Comparison of ENCODE assay signal across 9 mouse cellular contexts in genomic region chr1:167689262-167690137, GRCm38 (mm10). TPM values are rescaled to one million over a fixed set of nuclear protein-coding genes. Genes with fewer than 3 reads are reported as not detected.
DNase-seq lines count a peak whose midpoint lies in the region; ATAC-seq lines count a peak whose summit lies in the region.
"Had no signal": no experiment of that assay in that cellular context is flagged by ENCODE, and none has a peak within 500 bp of the region (broad histone marks: within the 10 kb centered on the region; RNA-seq: fewer than 3 reads in every experiment).

No protein-coding gene starts in this region.

- H3K4me3 ChIP-seq in heart, embryonic 12.5 days, result peak overlapping the region; percentile 52
- H3K4me3 ChIP-seq in hindbrain, embryonic 15.5 days, result peak overlapping the region; percentile 39
- H3K4me3 ChIP-seq in midbrain, embryonic 16.5 days (ENCODE audit: low read depth, low read length), result peak overlapping the region; percentile 40

- H3K4me1 ChIP-seq in heart, embryonic 12.5 days (replicated peaks), result peaks cover 26% of the 10 kb centered on the region
- peaks cover 25% of the 10 kb centered on the region for H3K4me1 ChIP-seq in hindbrain, embryonic 15.5 days (replicated peaks)
- H3K4me1 ChIP-seq in midbrain, embryonic 16.5 days (ENCODE audit: control insufficient read depth, insufficient read depth, low read length), result peaks cover 19% of the 10 kb centered on the region

- no peak overlapping the region for H3K27ac ChIP-seq in heart, embryonic 12.5 days (ENCODE audit: poor library complexity, severe bottlenecking)
- no peak overlapping the region; the same call in 1 of the 2 replicates for H3K27ac ChIP-seq in hindbrain, embryonic 15.5 days (replicated peaks)
- H3K27ac ChIP-seq in midbrain, embryonic 16.5 days (ENCODE audit: low read length), result no peak overlapping the region; the same call in 1 of the 2 replicates

- no peak; the same call in 1 of the 2 replicates for ATAC-seq in heart, embryonic 12.5 days (ENCODE audit: insufficient number of reproducible peaks, low FRiP score)
- ATAC-seq in hindbrain, embryonic 15.5 days (ENCODE audit: low FRiP score, low read depth), result peak; percentile 80
- ATAC-seq in midbrain, embryonic 16.5 days, result peak; percentile 54

- 2% methylated on average over 36 of the region's 36 CpGs for WGBS in heart, embryonic 12.5 days
- under 1% methylated on average over 36 of the region's 36 CpGs for WGBS in hindbrain, embryonic 15.5 days
- WGBS in midbrain, embryonic 16.5 days, result under 1% methylated on average over 36 of the region's 36 CpGs

- no peaks in the 10 kb centered on the region for H3K36me3 ChIP-seq in heart, embryonic 12.5 days
- no peaks in the 10 kb centered on the region for H3K36me3 ChIP-seq in hindbrain, embryonic 15.5 days
- no peaks in the 10 kb centered on the region for H3K36me3 ChIP-seq in midbrain, embryonic 16.5 days (ENCODE audit: control insufficient read depth, insufficient read depth, low read length)

- no peak overlapping the region for H3K9ac ChIP-seq in heart, embryonic 12.5 days
- no peak overlapping the region for H3K9ac ChIP-seq in hindbrain, embryonic 15.5 days
- no peak overlapping the region for H3K9ac ChIP-seq in midbrain, embryonic 16.5 days (ENCODE audit: low read depth, low read length)

- no peak for DNase-seq in heart, adult 9 months (ENCODE audit: low spot score in 2 of 2)
- peak; percentile 37 for DNase-seq in embryo, embryonic 11 days
- DNase-seq in right cerebral cortex, adult 2 months (ENCODE audit: low spot score in 2 of 2), result no peak
- no peak for DNase-seq in retina, embryonic 14.5 days (ENCODE audit: low spot score)
- DNase-seq in cerebellum, postnatal 14 days, result no peak
- DNase-seq: right cerebral cortex, adult 18-20 months had no signal

- peak overlapping the region; percentile 90 for H3K4me2 ChIP-seq in heart, embryonic 12.5 days
- peak overlapping the region; percentile 69 for H3K4me2 ChIP-seq in hindbrain, embryonic 15.5 days
- peak overlapping the region; percentile 64 for H3K4me2 ChIP-seq in midbrain, embryonic 16.5 days (ENCODE audit: low read length)

- no peaks in the 10 kb centered on the region for H3K9me3 ChIP-seq in heart, embryonic 12.5 days (replicated peaks)
- 0 out of 2 replicates have a peak, but pooled peaks cover 1% of the 10 kb centered on the region for H3K9me3 ChIP-seq in hindbrain, embryonic 15.5 days
- H3K9me3 ChIP-seq in midbrain, embryonic 16.5 days (replicated peaks; ENCODE audit: control insufficient read depth, low read length, poor library complexity, severe bottlenecking), result peaks cover 3% of the 10 kb centered on the region; the same call in 1 of the 2 replicates

- H3K27me3 ChIP-seq in heart, embryonic 12.5 days (replicated peaks), result peaks cover 82% of the 10 kb centered on the region
- peaks cover 67% of the 10 kb centered on the region for H3K27me3 ChIP-seq in hindbrain, embryonic 15.5 days
- peaks cover 35% of the 10 kb centered on the region for H3K27me3 ChIP-seq in midbrain, embryonic 16.5 days (ENCODE audit: control insufficient read depth, insufficient read depth, low read depth, low read length)

RNA-seq across cellular contexts. Expression of gene Lmx1a, which starts 0.5 kb away (rescaled TPM):
- 3.5 TPM in 2 replicates for polyA plus RNA-seq in heart, embryonic 12.5 days (2016; fragmentation: Nextera tagmentation; extraction: Ambion mirVana)
- polyA plus RNA-seq in hindbrain, embryonic 15.5 days (2015; fragmentation: Nextera tagmentation; extraction: Ambion mirVana), result 9.4 and 11.5 TPM in 2 replicates
- polyA plus RNA-seq in midbrain, embryonic 16.5 days (2015; fragmentation: Nextera tagmentation; extraction: Ambion mirVana), result 5.9 and 8.4 TPM in 2 replicates
